Mouse (Mus musculus): ENCODE data around the gene Satb2.
A peak's percentile ranks its signal among the peaks of the same experiment; 100 is the strongest.

The Satb2 gene

DNA sequence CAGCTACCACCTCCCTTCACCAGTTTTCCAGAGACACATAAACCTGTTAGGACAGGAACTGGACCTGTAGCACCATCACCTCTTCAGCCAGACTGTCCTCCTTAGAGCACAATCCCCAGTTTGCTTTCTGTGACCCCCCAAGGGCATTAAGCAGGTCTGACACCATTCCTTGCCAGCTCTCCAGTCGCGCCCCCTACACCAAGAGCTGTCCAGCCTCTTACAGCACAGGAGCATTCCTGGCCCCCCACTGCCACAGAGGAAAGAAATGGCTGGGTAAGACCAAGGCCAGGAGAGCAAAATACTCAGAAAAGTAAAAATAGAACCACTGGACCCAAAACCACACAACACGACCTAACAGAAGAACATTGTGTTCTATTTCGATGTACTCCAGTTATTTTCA is 48.4 kb downstream of the Satb2 start:
- DNase-seq (ENCODE audit: low read depth, low spot score): no peak

DNA sequence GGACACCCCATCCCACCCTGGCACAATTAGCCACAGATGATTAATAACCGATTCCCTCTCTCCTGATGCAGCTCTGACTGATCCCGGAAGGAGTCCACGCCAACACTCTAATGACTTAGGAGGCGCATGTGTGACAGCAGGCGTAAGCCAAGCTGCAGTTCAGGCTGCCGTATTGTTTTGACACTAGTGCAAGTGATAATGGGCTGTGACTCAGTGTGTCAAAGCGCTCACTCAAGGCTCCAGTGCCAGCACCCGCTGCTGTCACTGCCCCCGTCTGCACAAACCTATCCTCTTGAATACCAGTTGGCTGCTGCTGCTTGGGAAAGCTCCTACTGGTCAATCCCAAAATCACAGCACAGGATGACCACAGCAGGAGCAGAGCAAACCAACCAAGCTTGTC is 49.7 kb downstream of the Satb2 start:
- DNase-seq (ENCODE audit: low read depth, low spot score): peak; percentile 80

DNA sequence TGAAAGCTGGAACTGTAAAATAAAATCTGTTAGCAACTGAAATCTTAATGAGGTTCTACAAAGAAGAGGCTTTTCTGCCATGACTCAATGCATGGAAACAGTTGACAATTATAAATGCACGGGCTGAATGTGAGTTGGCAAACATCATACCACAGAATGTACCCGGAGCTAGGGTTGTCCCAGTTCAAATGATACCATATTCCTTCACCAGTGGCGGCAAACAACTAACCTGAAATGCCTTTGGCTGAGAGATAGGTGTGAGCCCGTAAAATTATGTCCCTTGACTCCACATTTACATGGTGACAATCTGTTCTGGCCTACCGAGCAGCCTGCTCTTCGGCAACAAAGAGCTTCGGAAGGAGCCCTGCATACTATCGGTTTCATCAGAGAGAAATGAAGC is 58.0 kb downstream of the Satb2 start:
- DNase-seq (ENCODE audit: low read depth, low spot score): peak; percentile 40

DNA sequence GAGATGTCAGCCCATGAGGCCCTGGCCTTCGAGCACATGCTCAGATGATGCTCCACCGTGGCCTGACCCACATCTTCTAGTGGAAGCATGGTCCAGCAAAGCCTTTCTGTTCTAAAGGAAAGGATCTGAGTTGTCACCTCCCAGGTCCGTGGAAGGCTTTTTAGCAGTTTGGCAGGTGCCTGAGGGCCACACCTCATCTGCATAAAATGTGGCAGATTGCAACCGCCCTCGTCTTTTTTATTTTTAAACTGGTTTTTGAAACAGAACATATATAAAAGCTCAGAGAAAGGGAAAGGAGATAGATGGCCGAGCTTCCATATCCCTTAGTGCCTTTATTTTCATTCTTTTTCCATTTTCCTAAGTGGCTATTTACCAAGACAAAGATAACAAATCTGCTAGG is 64.2 kb downstream of the Satb2 start:
- peak; percentile 77 for DNase-seq (ENCODE audit: low read depth, low spot score)

DNA sequence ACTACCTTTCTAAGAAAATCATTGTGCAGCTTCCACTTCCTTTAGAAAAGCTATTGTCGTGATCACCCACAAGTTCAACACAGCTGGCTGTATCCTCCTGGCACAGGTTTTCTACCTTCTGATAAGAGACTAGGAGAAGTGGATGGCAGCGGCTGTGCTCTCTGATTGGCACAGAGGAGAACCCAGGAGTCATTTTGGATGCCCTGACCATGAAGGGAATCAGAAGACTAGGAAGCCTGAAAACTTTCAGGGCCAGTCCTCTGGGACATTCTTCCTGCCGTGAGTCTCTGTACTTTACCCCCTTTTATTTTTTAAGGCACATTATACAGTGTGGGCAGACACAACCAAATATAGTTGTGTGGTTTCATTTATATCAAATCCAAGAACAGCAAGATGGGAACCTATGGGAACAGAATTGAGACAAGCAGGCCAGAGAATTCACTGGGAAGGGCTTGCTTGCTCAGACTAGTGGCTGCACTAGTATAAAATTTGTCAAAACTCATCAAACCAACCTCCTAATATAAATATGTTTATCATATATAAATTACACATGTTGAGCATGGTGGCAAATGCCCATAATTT is 77.7 kb downstream of the Satb2 start:
- peak; percentile 45 for DNase-seq (ENCODE audit: low read depth, low spot score)

DNA sequence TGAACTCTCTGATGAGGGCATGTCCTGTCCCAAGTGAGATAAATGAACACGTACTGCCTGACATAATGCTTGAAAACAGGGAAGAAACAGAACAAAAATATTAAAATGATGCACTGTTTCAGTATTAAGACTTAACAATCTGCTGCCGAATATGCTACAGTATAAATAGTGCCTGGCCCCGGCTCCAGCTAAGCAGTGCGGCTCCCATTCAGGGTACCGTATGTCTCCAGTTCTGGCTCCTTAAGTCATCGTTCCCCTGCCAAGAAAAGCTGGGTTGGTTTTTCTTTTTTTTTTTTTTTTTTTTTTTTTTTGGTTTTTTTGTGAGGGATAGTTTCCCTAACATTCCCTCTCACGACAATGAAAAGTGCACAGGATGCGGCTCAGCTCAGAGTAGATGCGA is 78.3 kb downstream of the Satb2 start:
- peak; percentile 80 for DNase-seq (ENCODE audit: low read depth, low spot score)

DNA sequence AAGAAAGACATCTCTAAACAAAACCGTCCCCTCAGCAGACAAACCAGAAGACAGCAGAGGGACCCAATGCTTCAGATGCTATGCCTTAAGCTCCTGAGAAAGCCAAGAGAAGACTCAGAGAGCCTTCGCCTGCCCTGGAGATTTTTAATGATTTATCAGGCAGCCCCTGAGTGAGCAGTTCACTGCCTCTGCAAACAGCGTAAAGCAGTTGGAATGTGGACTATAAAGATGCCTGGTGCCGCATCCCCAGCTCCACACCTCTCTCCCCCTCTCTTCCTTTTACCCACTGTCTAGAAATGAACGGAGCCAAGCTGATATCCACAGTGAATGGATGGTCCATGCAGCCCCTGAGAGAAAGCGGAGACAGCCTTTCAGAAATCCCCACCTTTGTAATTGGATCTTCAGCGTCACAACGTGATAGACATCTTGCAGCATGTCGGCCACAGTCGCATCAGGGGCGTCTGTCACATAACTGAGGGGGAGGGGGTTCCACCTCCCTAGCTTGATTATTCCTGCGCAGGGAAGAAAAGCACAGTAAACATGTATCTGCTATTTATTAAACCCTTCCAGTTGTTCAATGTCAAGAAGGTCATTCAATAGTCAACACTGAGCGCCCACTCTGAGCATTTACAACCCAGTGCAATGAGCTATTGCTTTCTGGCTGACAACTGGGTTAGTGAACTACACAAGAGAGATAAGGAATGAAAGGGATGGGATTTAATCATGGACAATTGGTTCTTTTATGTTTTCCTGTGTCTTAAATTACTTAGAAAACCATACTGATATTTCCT is 79.6 kb downstream of the Satb2 start:
- DNase-seq (ENCODE audit: low read depth, low spot score): no peak

DNA sequence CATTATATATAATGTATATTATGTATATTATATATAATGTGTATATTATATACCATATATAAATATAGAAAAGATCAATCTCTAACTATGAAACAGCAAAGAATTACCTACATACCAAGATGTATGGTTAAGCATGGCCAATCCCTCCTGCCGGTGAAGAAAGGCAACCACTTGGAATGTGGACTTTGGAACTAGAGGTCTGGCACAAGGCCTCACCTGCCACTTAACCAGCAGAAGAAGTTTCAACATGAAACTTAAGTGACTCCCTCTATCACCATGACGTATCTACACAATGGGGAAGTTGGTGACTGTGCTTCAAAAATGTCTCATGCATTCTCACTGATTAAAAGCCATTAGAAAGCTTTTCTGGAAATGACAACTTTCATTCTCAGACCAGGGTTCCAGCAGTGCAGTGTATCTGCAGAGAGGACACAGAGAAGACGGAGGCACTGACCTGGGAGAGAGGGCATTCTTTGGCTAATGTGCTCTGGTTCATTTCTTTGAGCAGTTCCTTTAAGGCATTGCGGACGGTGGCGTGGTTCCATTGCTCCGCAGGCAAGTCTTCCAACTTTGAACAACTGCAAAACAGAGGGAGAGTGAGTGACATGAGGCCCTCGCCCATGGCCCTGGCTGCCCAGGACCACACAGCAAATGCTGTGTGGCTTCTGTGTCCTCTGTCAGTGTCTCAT is 80.8 kb downstream of the Satb2 start:
- DNase-seq (ENCODE audit: low read depth, low spot score): no peak

DNA sequence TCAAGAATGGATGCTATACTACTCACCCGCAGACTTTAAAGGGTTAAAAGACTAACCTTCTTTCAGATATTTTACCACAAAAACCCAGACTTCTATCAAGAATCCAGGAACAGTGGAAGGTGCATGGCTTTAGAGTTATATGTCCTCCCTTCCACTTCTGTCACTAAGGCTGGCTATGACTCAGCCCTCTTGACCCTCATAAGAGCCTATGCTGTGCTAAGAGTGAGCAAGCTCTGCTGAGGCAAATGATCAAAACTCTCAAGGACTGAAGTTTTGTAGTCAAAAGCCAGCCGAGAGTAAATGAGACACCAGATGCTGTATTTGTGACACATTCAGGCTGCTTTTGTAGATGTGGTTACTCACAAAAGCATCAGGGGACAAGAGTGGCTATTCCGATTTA is 81.8 kb downstream of the Satb2 start:
- no peak for DNase-seq (ENCODE audit: low read depth, low spot score)

DNA sequence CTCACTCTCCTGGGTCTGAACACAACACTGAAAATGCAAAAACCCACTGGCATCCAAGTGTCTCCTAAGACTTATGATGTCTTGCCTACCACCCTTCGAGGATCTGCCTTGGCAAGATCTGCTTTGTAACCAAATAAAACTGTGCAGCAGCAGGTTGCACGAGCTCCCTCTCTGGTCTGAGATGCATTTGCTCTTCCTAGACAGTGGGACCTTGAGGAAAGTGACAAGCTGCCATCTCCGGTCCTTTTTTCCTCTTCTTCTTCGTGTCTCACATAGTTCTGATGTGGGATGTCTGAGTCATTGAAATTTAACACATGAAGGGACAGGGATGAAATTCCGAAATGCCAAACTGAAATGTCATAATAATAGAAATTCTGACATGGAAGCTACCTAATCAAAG is 85.7 kb downstream of the Satb2 start:
- DNase-seq (ENCODE audit: low read depth, low spot score): peak; percentile 80

DNA sequence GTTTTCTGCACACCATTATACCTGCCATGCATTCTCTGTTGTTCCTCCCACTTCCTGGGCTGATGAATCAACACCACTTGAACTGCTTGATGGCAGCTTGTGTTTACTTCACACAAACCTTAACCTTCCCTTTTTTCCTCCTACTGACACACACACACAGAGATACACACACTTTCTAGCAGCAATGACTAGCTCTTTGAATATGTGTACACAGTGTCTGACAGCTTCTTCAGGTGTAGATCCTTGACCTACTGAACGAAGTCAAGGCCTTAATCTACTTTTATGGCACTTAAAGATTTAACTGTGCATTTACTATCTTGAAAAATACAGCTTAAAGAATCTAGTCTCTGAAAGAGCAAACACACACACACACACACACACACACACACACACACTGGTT is 89.5 kb downstream of the Satb2 start:
- DNase-seq (ENCODE audit: low read depth, low spot score): peak; percentile 20

DNA sequence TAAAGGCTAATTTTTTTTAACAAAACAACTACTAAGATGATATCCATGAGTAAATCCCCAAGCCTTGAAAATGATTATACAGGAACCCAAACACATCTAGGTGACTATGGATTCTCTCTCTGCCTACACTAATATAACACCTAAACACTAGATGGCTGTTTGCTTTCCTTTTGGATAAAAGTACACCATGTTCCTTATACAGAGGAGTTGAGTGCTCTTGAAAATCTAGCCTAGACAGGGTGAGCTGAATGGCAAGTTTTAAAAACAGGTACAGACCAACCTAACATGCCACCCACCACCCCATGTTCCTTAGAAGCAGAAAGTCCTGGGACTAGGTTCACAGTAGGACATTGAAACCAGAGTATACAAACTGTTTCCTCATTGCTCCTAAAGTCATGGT is 90.9 kb downstream of the Satb2 start:
- DNase-seq (ENCODE audit: low read depth, low spot score): no peak

DNA sequence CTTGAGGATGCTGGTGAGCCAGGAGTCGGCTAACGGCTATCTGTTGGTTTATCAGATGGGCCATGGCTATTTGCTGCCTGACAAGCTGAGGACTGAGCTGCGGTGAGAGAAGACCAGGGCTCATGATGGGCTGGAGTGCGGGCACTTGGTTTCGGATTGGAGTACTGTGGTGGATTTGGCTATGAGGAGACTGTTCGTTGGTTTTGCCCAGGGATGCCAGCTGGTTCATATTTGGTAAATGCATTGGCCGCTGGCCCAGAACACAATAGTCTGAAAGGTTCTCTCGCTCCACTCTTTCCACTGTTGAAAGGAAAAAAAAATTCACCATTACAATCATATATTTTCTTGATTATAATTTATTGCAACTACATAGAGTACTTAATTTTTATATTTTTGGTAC is 107.0 kb downstream of the Satb2 start:
- DNase-seq (ENCODE audit: low read depth, low spot score): peak; percentile 48

DNA sequence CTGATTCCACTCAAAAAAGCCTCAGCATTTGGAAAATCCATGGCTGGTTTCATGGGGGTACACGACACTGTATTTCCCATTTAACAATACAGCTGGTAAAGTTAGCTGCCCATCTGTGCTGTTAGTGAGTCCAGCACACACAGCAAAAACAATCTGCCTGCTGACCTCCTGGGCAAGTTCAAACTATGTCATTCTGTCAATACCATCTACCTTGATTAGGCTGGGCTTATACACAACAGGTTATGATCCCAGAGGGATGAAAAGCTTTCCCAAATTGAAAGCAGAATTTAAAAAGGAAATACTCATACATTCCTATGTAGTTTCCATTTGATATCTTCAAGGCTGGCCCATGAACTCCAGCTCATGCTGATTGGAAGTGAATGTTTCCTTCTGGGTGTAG is 113.2 kb downstream of the Satb2 start:
- DNase-seq (ENCODE audit: low read depth, low spot score): no peak

DNA sequence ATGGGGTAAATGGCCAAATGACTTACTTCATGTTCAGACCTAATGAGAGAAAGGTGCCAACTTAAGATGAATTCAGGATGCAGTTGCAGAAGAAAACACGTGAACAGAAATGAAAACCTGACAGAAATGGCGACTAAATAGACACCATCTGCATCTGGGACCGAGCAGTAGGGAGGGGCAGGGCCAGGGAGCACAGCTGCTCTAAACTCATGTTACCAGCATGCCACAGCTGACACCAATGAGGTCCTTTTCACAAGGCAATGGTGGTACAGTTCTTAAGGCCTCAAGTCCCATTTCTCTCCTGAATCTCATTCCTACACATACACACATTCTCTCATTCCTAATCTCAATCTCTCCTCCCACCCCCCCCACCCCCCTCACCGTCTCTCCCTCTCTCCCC is 115.7 kb downstream of the Satb2 start:
- DNase-seq (ENCODE audit: low read depth, low spot score): no peak

DNA sequence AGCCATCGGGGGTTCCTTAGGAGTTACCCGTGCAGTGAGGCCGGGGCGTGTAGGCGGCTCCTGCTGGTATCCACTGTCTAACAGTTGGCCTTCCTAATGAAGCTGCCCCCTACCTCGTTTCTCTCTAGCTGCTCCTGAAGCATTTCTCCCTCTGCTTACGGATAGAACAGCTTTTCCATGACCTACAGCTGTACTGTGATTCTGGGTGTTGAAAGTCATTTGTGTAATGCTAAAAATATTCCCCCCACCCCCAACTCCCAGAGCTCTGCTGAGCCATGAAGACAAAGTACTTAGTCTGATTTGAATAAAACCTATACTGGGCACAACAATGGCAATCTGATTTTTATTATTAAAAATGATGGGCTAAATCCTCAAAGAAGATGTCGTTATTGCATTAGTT is 121.2 kb downstream of the Satb2 start:
- no peak for DNase-seq (ENCODE audit: low read depth, low spot score)

DNA sequence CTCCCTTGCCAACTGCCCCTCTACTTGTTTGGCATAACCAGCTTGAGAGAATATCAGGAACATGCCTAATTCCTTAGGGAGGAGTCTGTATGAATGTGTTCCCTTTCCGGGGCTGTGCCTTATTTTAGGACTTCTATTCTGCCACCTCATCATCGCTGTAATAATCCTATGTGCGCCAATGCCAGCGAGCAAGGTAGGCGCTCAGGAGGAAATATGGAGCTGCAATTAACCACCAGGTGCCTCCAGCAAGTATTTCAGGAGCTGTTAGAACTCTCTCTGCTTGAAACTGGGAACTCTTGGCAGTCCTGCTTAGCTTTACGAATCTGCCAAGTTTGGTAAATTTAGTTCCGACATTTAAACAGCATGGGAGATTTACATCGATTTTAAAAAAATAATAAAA is 128.0 kb downstream of the Satb2 start:
- DNase-seq (ENCODE audit: low read depth, low spot score): peak; percentile 74

DNA sequence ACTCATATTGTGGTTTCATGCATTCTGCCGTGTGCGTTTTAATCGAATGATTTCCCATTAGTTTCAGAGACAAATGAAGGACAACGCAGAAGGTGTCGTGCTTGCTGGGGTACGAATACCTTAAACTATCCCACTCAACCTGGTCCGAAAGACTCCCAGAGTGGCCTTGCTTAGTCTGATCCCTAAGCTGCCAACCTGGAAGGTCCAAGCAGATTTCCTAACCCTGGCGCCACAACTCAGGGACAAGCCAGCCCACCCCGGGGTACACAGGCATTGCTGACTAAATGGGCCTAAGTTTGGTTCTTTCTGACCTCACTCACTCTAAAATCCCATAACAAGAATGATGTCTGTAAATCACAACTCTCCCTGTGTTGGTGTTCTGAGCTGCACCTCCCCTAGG is 132.1 kb downstream of the Satb2 start:
- no peak for DNase-seq (ENCODE audit: low read depth, low spot score)

DNA sequence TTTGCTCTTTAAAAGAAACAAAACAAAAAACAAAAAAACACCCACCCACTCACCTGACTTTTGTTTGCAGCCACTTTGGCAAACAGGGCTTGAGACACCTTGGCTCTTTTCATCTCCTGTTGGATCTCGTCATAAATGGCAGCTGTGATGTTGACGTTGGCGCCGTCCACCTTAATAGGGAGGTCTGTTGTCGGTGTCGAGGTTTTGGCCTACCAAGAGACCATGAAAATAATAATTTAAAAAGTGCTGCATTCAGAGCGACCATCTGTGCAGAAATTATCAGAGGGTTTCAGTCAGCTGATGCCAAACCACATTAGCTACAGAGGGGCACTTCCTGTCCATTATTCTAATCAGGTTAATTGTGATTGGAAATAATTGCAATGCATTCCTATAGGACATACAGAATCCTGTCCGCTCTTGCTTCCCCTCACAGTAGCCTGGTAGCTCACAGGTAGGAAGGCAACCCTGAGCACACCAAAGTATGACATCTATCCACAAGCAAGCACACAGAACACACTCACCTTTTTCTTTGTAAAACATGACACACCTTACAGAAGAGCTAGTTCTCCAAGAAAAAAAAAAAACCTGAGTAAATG is 132.8 kb downstream of the Satb2 start:
- DNase-seq (ENCODE audit: low read depth, low spot score): no peak

DNA sequence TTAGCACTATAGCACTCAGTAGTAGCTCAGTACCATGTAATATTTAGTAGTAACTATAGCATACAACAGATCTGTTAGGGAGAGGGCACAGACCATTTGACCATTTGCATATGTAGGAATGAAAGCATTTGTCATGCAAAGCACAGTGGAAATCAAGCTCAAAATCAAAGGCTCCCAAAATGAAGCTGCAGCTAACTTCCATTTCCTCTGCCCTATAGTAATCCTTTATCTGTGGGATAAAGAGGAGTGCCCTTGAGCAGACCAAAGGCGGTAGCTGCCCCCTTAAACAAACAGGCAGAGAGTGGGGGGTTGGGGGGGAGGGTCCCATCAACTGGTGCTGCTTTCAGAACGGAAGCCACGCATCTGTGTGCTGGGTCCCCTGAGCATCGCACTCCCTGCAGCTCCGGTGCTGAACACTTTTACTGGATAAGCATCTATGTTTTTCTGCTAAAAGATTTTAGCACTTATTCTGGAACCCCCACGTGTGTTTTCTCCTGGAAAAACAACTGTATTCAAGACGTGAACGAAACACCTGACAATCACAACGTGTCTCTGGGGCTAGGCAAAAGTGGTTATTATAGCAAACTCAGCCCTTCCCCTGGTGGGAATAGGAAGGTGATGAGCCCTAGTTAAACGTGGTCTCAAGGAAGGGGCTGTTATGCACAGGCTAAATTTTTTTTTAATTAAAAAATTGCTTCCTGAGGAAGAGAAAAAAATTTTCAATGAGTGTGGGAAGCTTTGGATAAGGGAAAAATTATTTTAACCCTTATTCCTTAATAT is 133.7 kb downstream of the Satb2 start:
- DNase-seq (ENCODE audit: low read depth, low spot score): no peak

DNA sequence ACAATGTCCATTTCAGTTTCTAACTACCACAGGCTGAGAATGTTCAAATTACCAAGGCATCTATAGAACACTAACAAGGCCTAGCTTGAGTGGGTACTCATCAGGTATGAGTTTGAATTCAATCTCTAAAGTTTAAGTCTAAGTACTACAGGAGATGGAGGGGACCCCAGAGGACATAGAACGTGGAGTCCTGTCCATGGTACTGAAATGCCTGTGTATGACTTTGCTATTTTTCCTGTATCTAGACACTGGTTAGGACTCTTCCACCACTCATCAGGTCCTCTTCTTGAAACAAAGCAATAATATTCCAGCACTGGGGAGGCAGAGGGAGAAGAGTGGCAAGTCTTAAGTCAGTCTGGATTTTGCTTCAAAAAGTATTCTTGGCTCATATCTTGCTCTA is 139.5 kb downstream of the Satb2 start:
- DNase-seq (ENCODE audit: low read depth, low spot score): no peak
